Mouse (Mus musculus) lung, postnatal 14 days (tissue): Measurements from ENCODE around the gene Ybx2.
"Not testable (repeated sequence)": the region's sequence is repeated elsewhere in the genome, so short reads cannot be mapped to it uniquely, and the experiment has no call there.

ENCODE experiments used
- DNase-seq: peaks from one replicate; pipeline ENCODE4 v3.0.0; 2021

Gene Ybx2

DNA sequence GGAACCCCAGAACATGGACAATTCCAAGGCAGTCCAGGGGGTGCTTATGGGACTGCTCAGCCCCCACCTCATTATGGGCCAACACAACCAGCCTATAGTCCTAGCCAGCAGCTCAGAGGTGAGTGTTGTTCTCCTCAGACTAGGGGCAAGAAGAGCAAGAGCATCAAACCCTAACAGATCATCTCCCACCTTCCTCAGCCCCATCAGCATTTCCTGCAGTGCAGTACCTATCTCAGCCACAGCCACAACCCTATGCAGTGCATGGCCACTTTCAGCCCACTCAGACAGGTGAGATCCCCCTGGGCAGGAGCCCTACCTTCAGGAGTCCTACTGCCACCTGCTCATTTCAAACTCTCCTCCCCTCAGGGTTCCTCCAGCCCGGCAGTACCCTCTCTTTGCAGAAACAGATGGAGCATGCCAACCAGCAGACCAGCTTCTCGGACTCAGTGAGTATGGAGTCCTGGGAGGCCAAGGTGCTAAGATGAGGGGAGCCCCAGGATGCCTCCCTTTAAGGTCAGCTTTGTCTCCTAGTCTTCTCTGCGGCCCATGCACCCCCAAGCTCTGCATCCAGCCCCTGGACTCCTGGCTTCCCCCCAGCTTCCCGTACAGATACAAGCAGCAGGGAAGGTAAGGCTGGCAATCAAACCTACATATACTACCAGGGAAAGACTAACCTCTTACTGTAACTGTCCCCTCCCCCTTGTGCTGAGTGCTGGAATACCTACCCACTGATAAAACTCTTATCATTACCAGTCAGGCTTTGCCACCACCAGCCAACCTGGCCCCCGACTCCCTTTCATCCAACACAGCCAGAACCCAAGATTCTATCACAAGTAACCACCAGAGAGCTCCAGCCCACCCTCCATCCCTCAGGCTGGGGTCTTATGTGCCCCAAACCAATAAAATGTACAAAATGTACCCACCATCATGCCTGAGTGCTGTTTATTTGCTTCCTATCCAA is 19.6 kb upstream of the Ybx2 start:
- DNase-seq = no peak

DNA sequence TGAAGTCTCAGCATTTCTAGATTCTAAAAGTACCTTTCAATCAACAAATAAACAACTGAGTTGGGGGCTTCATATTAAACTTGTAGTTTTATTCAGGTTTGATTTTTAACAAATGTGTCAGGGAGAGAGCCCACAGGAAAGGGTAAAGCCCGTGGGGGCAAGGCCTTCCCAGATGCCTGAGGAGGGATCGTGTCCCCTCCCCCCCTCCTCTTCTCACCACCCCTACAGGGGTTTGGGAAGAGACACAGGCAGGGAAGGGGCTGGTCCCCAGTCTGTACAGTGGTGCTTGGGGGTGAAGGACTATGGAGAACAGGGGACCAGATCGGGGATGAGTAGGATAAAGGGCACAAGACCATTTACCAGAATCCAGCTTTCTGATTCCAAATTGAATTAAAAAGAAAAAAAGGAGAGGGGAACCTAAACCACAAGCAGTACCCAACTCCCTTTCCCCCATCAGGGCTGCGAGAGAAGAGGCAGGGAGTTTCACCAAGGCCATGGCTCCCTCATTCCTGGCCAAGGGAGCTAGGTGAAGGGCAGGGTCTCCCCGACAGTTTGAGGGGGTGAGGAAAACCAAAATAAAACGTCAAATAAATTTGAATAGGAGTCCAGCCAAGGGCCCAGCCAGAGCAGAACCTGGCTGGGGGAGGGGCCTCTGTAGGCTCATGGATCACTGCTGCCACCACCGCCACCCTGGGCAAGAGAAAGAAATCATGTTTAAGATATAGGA is 18.8 kb upstream of the Ybx2 start:
- DNase-seq = not testable (repeated sequence)

- DNase-seq = no peak
These were observed 18.1 kb upstream of the Ybx2 start for GRCm38 (mm10) chr11:69917379-69917948.

- no peak for DNase-seq
These were observed 17.5 kb upstream of the Ybx2 start for GRCm38 (mm10) chr11:69918118-69918517.

- no peak for DNase-seq
These were observed 16.5 kb upstream of the Ybx2 start for GRCm38 (mm10) chr11:69919053-69919452.

DNA sequence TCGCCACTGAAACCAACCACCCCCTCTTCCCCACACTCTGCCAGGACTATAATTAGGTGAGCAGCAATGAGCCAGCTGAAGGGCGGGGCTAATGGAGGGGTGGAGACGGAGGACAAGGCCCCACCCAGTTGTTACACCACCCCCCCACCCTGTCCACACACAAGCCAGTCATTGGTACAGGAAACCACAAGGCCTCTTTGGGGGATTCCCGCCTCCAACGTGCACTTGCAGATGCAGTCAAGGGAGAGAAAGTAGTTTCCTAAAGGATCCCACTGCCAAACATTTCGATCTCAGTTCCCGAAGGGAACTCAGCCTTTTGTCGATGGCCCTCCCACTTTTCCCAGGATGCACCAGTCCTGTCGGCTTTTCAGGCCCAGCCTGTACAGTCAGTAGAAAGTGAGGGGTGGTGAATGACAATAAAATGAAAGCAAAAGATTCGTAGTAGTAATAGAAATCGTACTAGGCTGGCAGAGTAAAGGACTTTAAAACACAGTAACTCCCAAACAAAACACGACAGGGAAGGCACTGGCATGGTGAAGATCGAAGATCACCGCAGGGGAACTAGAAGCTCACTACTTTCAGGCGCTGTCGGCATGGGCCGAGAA is 15.8 kb upstream of the Ybx2 start:
- DNase-seq = peak; percentile 83

GRCm38 (mm10) chr11:69920266-69921031 is 15.1 kb upstream of the Ybx2 start:
- no peak for DNase-seq

DNA sequence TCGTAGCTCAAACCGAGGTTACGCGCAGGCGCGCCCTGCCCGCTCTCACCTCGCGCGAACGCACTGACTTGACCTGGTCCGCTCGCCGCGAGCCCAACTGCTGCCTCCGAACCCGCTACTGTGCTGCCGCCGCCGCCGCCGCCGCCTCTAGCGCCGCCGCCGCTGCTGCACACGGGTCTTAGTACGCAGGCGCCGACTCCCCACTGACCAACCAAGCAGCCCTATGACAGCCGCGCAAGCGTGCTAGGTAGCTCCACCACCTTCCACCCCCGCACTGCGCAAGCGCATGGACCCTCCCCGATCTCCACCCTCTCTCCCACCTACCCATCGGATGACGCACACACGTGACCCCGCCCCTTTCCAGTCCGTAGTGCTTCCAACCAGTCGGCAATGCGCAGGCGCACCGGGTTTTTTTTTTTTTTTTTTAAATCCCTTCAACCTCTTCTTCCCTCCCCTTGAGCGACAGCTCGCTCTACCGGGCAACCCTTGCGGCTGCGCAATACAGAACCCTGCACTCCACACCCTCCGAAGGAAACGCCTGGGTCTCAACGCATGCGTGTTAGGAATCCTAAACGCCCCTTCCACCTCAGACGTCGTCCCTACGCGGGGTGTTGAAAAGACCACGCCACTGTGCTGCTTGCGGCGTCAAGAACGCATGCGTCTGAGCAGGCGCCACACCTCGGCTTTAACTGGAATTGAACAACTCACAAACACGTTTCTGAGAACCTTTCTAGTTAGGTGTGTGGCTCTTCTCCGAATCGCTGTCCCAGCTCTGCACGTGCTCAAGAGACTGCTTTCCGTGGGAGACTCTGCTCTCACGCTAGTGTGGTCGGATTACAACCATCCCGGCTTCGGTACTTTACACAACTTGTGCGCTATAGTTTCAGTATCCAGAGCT is 14.2 kb upstream of the Ybx2 start, which contains the start of gene Eif5a:
Eif5a (minus strand) TSS at position 845 of the 898 bp plus-strand sequence.
- peak; percentile 100 for DNase-seq

GRCm38 (mm10) chr11:69922012-69922756 is 13.4 kb upstream of the Ybx2 start:
- DNase-seq = no peak

GRCm38 (mm10) chr11:69922796-69923195 is 12.8 kb upstream of the Ybx2 start:
- no peak for DNase-seq

DNA sequence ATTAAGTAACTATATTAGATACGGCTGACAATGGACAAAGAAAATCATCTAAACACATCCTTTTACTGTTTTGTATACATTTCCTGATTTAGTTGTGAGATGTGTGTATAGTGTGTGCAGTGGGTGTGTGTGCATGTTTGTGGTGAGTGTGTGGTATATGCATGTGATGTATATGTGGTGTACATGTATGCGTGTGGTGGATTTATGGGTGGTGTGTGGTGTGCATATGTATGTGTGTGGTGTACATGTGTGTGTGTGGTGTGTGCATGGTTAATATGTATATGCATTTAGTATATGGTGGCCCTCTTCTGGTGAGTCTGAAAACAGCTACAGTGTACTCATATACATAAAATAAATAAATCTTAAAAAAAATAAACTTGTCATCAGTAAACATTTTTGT is 8.1 kb upstream of the Ybx2 start:
- DNase-seq = no peak

GRCm38 (mm10) chr11:69929712-69930111 is 5.9 kb upstream of the Ybx2 start:
- no peak for DNase-seq

DNA sequence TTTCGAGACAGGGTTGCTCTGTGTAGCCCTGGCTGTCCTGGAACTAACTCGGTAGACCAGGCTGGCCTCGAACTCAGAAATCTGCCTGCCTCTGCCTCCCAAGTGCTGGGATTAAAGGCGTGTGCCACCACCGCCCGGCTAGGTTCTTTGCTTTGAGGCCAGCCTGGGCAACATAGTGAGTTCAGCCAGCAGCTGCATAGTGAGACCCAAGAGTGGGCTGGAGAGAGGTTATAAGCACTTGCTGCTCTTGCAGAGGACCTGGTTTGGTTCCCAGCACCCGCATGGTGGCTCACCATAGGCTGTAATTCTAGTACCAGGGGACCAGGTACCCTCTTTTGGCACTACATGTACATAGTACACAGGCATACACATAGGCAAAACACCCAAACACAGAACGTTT is 5.4 kb upstream of the Ybx2 start:
- DNase-seq = not testable (repeated sequence)

DNA sequence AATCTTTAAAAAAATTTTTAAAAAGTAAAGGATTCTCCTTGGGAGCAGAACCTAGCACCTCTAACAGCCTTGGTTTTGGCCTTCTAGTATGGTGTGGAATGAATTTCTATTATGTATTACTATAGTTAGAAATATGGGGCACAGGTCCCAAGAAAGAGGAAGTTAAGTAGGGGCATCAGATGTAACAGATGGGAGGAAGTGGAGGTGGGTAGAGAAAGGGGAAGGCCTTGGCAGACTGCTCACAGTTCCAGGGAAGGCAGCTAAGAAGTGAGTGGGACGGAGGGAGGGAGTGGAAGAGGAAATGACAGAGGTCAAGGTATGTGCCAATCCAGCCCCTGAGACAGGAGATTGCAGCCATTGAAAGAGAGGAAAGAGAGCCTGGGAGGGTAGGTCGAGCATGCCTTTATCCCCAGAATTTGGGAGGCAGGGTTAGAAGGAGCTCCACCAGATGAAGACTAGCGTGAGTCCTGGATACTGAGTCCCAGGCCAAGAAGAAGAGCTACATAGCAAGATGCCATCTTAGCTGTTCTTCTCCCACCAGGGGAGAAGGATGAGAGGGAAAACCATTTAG is 4.5 kb upstream of the Ybx2 start:
- no peak for DNase-seq

- DNase-seq = no peak
These were observed 3.8 kb upstream of the Ybx2 start for GRCm38 (mm10) chr11:69931769-69932168.

DNA sequence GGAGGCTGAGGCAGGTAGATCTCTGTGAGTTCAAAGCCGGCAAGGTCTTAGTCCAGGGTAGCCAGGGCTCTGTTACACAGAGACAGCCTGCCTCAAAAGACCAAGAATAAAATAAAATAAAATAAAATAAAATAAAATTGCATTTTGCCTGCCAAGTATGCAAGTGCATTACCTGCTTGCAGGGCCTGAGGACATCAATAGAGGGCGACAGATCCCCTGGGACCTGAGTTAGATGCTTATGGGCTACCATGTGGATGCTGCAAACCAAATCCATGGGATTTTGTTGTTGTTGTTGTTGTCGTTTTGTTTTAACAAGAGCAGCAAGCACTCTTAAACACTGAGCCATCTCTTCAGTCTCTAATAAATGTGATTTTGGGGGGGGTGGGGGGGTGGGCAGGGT is 3.3 kb upstream of the Ybx2 start:
- no peak for DNase-seq

DNA sequence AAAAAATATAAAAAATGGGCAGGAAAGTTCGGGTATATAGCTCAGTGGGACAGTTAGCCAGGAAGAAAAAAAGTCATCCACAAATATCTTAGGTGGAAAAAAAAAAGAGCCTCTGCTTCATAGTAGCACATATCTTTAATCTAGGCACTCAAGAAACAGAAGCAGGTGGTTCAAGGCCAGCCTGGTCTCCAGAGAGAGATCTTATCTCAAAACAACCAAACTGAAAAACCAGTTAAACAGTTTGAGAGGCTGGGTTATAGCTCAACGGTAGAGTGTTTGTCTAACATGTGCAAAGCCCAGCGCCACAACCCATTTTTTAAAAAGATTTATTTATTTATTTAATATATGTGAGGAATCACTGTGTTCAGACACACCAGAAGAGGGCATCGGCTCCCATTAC is 2.5 kb upstream of the Ybx2 start:
- DNase-seq = no peak

- peak; percentile 98 for DNase-seq
These were observed 1.4 kb upstream of the Ybx2 start for GRCm38 (mm10) chr11:69934169-69934568.

DNA sequence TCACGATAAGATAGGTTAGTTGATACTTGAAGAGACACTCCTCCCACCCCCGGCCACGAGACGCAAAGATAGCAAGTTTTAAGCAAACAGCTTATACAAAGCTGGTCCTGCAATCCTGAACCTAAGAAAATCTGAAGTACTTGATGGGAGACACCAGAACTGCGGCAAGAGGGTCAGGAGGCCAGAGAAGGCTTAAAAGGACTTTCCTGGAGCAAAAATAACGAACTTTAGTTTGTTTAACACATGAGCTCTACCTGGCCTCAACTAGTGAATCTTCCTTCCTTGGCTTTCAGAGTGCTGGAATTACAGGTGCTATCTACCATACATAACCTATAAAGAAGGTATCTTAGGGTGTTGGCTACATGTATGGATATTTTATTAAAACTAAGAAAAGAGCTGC is 915 bp upstream of the Ybx2 start:
- DNase-seq = no peak

DNA sequence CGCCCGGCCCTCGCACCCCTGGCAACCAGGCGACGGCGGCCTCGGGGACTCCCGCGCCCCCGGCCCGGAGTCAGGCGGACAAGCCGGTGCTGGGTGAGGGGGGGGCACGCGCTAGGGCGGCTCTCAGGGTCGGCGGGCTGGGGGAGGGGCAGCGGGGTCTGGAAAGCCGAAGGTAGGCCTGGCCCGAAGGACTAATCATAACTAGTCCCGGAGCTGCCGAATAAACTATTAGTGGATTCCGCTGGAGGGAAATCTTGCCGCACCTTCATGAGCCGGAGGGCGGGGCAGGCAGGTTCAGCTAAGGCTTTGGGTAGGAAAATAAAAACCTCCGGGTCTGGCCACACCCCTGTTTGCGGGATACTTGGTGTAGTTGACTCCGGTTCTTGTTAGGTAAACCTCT is 560 bp downstream of the Ybx2 start:
- DNase-seq = no peak
